Mouse (Mus musculus): ENCODE data around the gene Kdm2a. TPM values are rescaled to one million over a fixed set of nuclear protein-coding genes. Genes with fewer than 3 reads are reported as not detected.

Kdm2a gene
- total and polyA plus RNA-seq, 3 experiments: 17.3 to 51.9 (median 23.1) TPM

- in situ Hi-C loops (cut with MboI; ENCODE audit: low pct_ligation_motif_present, low pct_unique_long_range_greater_than_20kb, low sequenced_read_pairs) (no loop called here), dilution Hi-C loops (cut with MboI; ENCODE audit: extremely low pct_ligation_motif_present, extremely low pct_unique_long_range_greater_than_20kb, low sequenced_read_pairs) (no loop called here)
- Histone ChIP-seq H3K4me3 (replicated peaks in 1 of 3; ENCODE audit: low read depth in 2 of 3, low read length in 2 of 3, poor library complexity in 1 of 3) (no peak overlapping the region), H3K27ac (ENCODE audit: insufficient read depth, low read depth) (peak overlapping the region; percentile 22; the same call in 1 of the 2 replicates), H3K36me3 (replicated peaks in 1 of 2; ENCODE audit: control insufficient read depth in 1 of 2, insufficient read depth in 1 of 2, low read length in 1 of 2) (peaks cover 83 to 94% of the 10 kb centered on the region in 2 experiments), H3K9me3 (replicated peaks; ENCODE audit: low read length) (peaks cover 18% of the 10 kb centered on the region), H3K9ac (ENCODE audit: insufficient read depth, low read depth) (no peak overlapping the region), H3K4me2 (ENCODE audit: insufficient read depth, low read depth, poor library complexity, severe bottlenecking) (no peak overlapping the region), H3K27me3 (replicated peaks) (no peaks in the 10 kb centered on the region), H3K79me2 (replicated peaks; ENCODE audit: control insufficient read depth, extremely low read depth, insufficient read depth, poor library complexity, severe bottlenecking) (peaks cover 39% of the 10 kb centered on the region), H3K4me1 (ENCODE audit: control insufficient read depth in 1 of 2, insufficient read depth in 2 of 2) (peaks cover 51 to 95% of the 10 kb centered on the region in 2 experiments)
- TF ChIP-seq BHLHE40 (IDR thresholded peaks at IDR 0.05; ENCODE audit: low read depth, low read length) (peak; percentile 57; the same call in 1 of the 2 replicates), MAX (IDR thresholded peaks at IDR 0.05; ENCODE audit: low read length) (peak; percentile 71), TCF12 (IDR thresholded peaks at IDR 0.05; ENCODE audit: low read depth, low read length) (peak; percentile 48; the same call in 1 of the 2 replicates), ETS1 (conservative IDR thresholded peaks at IDR 0.05; ENCODE audit: low read depth, low read length) (peak; percentile 58), EP300 (IDR thresholded peaks at IDR 0.05; ENCODE audit: low read length) (no peak), MEF2A (IDR thresholded peaks at IDR 0.05; ENCODE audit: borderline replicate concordance, low read depth, low read length) (peak; percentile 15; the same call in 1 of the 2 replicates), USF1 (IDR thresholded peaks at IDR 0.05; ENCODE audit: low read depth, low read length) (peak; percentile 73), USF2 (conservative IDR thresholded peaks at IDR 0.05; ENCODE audit: low read depth, low read length) (peak; percentile 53), ELF1 (IDR thresholded peaks at IDR 0.05; ENCODE audit: low read depth, low read length) (no peak)
- DNase-seq (ENCODE audit: extremely low read depth): peak; percentile 68
These were observed 107.3 kb downstream of the Kdm2a start for GRCm38 (mm10) chr19:4290749-4291148.

GRCm38 (mm10) chr19:4283653-4284052, 114.4 kb downstream of the Kdm2a start:
- peaks cover 20 to 67% of the 10 kb centered on the region in 2 experiments for H3K4me1 ChIP-seq (ENCODE audit: control insufficient read depth in 1 of 2, insufficient read depth in 2 of 2)
- in situ Hi-C loops (cut with MboI; ENCODE audit: low pct_ligation_motif_present, low pct_unique_long_range_greater_than_20kb, low sequenced_read_pairs): no loop called here
- H3K9me3 ChIP-seq (replicated peaks; ENCODE audit: low read length): peaks cover 13% of the 10 kb centered on the region
- H3K4me2 ChIP-seq (ENCODE audit: insufficient read depth, low read depth, poor library complexity, severe bottlenecking): peak overlapping the region; percentile 18
- peaks cover 14% of the 10 kb centered on the region; the same call in 1 of the 2 replicates for H3K79me2 ChIP-seq (replicated peaks; ENCODE audit: control insufficient read depth, extremely low read depth, insufficient read depth, poor library complexity, severe bottlenecking)
- TF ChIP-seq MAFK (IDR thresholded peaks at IDR 0.05; ENCODE audit: insufficient replicate concordance, low read length) (no peak), MAX (IDR thresholded peaks at IDR 0.05; ENCODE audit: low read length) (no peak), E2F4 (IDR thresholded peaks at IDR 0.05; ENCODE audit: insufficient replicate concordance, low read depth, low read length) (no peak), SIN3A (IDR thresholded peaks at IDR 0.05; ENCODE audit: low read length) (no peak), CHD2 (IDR thresholded peaks at IDR 0.05; ENCODE audit: low read length) (no peak), JUND (conservative IDR thresholded peaks at IDR 0.05; ENCODE audit: low read depth, low read length) (no peak), ZMIZ1 (IDR thresholded peaks at IDR 0.05; ENCODE audit: low read depth, low read length) (no peak), MXI1 (IDR thresholded peaks at IDR 0.05; ENCODE audit: low read depth, low read length) (no peak), NELFE (IDR thresholded peaks at IDR 0.05; ENCODE audit: low read depth, low read length) (no peak), USF1 (IDR thresholded peaks at IDR 0.05; ENCODE audit: low read depth, low read length) (no peak), POLR2A (IDR thresholded peaks at IDR 0.05; ENCODE audit: low read depth, low read length) (no peak), NRF1 (IDR thresholded peaks at IDR 0.05; ENCODE audit: low read depth, low read length) (no peak), TCF12 (IDR thresholded peaks at IDR 0.05; ENCODE audit: low read depth, low read length) (no peak), EP300 (IDR thresholded peaks at IDR 0.05; ENCODE audit: low read length) (no peak), TBP (conservative IDR thresholded peaks at IDR 0.05; ENCODE audit: low read depth, low read length) (no peak)
- H3K4me3 ChIP-seq (replicated peaks in 1 of 3; ENCODE audit: low read depth in 2 of 3, low read length in 2 of 3, poor library complexity in 1 of 3): peak overlapping the region in 1 of 3 experiments; percentile 32
- dilution Hi-C loops (cut with MboI; ENCODE audit: extremely low pct_ligation_motif_present, extremely low pct_unique_long_range_greater_than_20kb, low sequenced_read_pairs): no loop called here
- DNase-seq (ENCODE audit: extremely low read depth): no peak
- H3K36me3 ChIP-seq (replicated peaks in 1 of 2; ENCODE audit: control insufficient read depth in 1 of 2, insufficient read depth in 1 of 2, low read length in 1 of 2): peaks cover 47 to 76% of the 10 kb centered on the region in 2 experiments
- no peaks in the 10 kb centered on the region for H3K27me3 ChIP-seq (replicated peaks)
- H3K9ac ChIP-seq (ENCODE audit: insufficient read depth, low read depth): peak overlapping the region; percentile 37
- H3K27ac ChIP-seq (ENCODE audit: insufficient read depth, low read depth): peak overlapping the region; percentile 41
